Mouse (Mus musculus) spleen, embryonic (tissue): Measurements from ENCODE around the gene Pax3.

ENCODE experiments used
- CTCF ChIA-PET: fragments of 350-600 bp; sonication (Branson Sonifier 250); formaldehyde crosslinking; loops from one replicate; lab custom pipeline; 2022; lab: Charles Lee

Pax3 gene

DNA sequence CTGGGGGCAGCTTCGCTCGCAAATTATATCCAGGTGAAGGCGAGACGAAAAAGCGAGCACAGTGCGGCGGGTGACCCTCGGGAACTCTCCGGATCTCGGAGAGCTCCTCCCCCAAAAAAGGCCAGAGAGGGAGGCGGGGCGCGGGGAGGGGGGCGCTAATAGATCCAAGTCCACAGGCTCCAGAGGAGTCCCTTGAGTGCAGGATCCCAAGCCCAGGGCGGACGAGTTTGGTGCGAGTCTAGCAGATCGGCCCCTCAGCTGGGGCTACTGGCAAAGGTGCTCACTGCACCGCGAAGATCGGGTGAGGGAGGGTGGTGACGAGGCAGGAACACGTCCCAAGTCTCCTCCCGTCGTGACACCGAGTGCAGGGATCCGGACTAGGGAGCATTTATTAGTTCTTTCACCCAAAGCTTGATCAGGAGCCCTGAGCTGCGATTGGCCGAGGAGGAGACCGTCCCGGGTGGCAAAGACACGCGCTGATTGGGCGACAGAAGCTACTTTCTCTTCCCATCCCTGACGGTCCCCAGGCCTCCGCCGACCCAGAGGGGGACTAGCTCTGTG lies at the start of gene Pax3:
Gene Pax3, minus strand, starts transcription at position 384 of the 561 bp plus-strand sequence.
- CTCF ChIA-PET: no interaction called here

- CTCF ChIA-PET: no interaction called here
Measured at GRCm38 (mm10) chr1:78234306-78234705, 37.4 kb upstream of the Pax3 start.

GRCm38 (mm10) chr1:78231901-78232546 lies 35.1 kb upstream of the Pax3 start:
- CTCF ChIA-PET: no interaction called here

- CTCF ChIA-PET: no interaction called here
Measured at GRCm38 (mm10) chr1:78229801-78230200, 32.9 kb upstream of the Pax3 start.

DNA sequence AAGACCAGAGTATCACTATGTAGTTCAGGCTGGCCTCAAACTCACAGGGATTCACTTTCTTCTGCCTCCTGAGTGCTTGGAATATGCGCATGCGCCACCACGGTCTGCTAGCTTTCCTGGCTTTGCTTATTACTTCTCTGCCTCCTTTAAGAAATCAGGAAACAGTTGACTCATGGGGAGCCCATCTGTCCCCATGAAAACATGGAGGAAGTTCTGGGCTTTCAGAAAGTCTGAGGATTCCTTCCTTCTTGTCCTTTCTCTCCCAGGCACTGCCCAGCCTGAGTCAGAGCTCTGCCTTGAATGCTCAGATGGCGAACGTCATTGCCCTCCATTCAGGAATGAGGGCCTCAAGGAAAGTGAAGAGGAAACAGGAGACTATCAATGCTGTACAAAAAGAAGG lies 31.8 kb upstream of the Pax3 start:
- CTCF ChIA-PET: no interaction called here

DNA sequence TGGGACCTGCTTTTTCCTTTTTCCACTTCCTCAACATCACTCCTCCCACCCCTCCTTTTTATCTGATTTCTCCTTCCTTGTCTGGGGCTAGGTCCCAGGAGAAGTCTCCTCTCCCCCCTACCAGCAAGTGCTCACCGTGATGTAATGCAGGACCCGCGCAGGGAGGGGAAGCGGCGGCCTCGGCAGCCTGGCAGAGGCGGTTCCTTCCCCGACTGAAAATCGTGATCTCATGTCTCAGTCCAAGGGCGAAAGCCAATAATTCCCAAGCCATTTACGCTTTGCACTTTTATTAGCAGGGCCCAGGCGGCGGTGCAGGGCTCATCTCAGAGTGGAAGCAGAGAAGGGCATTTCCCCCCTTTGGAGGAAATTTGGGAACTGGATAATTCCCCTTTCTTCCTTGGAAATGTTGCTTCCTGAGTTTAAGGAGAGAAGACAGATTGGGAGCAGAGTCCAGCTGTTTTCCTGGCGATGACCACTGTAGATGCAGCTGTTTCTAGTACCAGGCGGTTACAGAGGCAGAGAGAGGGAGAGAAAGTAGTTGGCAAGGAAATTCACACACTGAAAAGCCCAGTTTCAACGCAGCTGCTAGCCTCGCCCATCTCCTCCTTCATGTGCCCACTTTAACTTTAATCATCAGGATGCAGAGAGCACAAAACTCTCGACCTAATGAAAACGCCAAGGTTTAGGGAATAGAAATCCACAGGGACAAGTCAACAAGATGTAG lies 21.3 kb upstream of the Pax3 start:
- CTCF ChIA-PET: interaction anchor here (0.6 kb wide), 1 partner anchor 15 kb away, joined by 4 read pairs; no protein-coding TSS in a partner anchor

DNA sequence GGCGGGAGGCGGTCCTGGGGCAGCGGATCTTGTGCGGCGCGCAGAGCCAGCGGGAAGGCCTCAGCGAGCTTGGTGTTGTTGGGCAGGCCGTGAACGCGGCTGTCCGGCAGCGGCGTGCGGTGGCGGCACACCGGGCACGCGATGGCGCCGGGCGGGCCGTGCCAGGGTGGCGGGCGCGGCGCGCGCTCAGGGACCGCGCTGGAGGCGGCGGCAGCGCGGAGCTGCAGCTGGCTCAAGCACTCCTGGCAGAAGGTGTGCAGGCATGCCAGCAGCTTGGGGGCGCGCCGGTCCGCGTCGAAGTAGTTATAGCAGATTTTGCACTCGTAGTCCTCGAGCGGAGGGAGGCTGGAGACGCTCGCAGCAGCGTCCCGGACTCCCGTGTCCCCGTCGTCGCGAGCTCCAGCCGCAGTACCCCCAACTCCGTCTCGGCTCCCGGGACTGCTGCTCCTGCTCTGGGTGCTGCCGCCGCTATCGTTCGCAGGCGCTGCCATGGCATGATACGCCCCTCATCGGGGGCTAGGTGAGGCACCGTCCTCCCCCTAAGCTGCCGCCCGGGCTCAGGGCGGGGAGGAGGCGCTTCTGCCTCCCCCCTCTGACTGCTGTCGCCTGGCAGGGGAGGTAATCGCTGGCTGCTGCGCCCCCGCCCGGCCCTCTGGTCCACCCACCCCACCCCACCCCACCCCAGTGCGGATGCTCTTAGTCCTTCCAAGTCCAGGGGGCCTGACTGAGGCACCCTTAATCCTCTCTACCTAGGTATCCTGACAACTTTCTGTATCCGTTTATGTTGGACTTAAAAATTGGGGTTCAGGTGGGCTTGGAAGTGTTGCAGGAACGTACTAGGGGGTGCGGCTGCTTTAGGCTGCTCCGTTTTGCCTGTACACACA lies 20.5 kb upstream of the Pax3 start:
- CTCF ChIA-PET: no interaction called here

DNA sequence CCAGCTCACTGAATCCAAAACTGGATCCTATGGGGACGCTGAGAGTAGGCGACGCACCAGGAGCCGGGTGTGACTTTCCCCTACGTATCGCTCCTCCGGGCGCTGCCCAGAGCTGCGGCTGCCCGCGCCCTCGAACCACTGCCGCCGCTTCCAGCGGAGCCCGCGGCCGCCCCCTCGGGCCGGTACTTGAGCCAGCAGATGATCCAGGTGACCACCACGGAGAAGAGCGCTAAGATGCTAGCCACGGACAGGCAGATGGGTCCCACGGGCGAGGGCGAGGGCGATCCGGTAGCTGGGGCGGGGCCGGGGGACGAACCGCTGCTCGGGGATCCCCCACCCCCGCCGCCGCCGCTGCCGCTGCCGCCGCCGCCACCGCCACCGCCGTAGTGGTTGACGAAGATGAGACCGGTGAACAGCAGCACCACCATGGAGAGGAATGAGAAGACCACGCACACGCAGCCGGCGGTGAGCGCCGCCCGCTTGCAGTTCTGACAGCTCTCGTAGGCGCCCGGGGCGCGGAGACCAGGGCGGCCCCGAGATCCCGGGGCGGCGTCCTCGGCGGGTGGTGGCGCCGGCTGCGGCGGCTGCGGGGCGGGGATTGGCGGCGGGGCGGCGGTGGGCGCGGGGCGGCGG lies 19.7 kb upstream of the Pax3 start:
- CTCF ChIA-PET: no interaction called here

GRCm38 (mm10) chr1:78215749-78216508 lies 19.0 kb upstream of the Pax3 start:
- CTCF ChIA-PET: no interaction called here

- CTCF ChIA-PET: no interaction called here
Measured at GRCm38 (mm10) chr1:78211041-78211440, 14.1 kb upstream of the Pax3 start.

DNA sequence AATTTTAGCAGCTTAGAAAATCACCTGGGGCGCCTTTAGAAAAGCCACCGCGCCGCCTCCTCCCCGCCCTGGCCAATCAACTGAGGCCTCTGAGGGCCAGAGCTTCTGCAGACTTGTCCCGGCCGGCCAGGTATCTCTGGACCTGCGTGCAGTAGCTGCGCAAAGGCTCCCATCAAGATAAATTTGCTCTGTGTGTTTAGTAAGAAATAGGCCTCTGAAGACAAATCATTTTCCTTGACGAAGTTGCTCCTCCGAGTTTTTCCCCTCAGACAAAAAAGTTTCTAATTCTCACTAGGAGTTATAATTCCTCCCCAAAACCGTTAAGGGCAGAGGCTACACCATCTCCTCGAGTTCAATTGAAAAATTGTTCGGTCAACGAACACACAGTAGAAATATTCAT lies 13.6 kb upstream of the Pax3 start:
- CTCF ChIA-PET: no interaction called here

DNA sequence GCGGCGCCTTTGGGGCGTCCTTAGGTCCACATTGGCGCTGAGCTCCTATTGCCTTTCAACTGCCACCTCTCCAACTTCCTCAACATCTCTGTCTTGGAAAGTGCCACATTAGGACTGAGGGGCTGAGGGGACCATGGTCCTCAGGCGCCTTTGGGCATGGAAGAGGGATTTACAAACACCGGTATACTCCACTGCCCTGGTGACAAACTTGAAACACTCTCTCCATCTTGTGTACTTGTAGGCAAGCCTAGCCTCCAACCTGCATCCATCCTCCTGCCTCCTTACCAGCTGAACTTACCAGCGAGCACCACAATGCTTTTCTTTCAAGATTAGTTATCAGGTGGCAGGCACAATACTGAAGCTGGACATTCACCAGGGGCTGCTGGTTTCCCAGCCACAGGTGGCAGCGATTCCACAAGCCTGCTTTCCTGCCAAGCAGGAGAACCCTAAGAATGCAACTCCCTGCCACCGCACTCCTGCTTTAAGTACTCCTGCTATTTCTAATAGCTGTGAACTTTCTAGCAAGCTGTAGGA lies 11.4 kb upstream of the Pax3 start:
- CTCF ChIA-PET: no interaction called here

DNA sequence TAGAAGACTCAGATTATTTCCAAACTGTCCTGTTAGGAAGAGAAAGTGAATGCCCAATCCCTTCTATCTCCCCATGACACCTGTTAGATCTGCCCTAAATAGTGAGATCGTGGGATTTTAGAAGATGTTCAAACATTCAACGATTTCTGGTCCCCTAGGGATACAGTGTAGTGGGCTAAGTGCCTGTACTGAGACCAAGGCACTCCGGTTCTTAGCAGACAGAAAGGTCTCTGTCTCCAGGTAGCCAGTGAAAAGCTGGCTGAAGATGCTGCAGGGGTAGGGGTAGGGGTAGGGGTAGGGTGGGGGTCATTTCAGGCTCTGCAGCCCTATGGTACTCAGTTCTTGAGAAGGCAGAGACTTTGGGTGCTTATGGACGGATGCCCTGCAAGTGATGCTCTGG lies 7.4 kb upstream of the Pax3 start:
- CTCF ChIA-PET: no interaction called here

DNA sequence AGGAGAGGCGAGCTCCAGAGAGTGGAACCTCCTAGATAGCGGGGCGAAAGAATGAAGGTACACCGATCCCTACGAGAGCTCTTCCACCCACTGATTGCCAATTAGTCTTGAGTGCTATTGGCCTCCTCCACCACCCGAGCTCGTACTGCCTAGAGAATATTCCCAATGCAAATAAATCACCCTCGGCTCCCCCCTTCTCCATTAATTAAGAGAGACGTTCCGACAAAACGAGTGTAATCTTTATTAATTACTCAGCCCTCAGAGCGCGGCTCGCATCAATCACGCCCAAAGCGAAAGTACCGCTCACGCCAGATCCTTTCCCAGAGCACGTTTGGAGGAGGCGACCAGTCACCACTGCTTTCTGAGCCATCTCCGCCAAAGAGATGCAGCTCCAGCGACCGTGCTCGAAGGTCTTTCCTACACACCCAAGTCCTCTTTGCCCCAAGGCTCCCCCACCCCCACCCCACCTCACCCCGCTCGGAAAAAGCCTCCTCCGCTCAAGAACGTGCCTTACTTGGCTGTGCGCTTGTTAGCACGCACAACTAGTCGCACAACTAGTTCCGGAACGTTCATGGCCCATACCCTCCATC lies 6.8 kb upstream of the Pax3 start:
- CTCF ChIA-PET: interaction anchor here (0.5 kb wide), 1 partner anchor 15 kb away, joined by 4 read pairs; no protein-coding TSS in a partner anchor

DNA sequence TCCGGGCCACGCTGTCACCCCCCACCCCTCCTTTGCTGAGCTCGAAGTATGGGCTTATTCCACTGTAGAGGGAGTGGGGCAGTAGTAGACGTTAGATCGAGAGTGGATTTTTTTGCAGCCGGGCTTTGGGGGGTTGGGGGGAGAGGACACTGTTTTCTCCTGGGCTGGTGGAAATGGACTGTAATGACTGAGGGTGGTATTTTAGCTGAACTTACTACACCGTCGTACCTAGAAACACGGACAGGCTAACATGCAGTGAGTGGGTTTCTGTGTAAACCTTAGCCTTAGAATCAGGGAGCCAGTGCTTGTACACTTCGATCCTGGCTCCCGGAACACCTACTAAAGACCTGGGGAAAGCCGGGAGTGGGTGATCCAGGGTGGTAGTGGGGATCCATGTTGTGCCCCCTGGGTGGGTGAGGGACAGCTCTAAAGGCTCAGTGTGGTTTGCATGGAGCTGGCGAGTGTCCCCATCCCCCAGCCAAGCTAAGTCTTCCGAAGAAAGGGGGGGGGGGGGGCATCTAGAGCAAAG lies 6.2 kb upstream of the Pax3 start:
- CTCF ChIA-PET: interaction anchor here (0.5 kb wide), 1 partner anchor 16 kb away, joined by 4 read pairs; no protein-coding TSS in a partner anchor

DNA sequence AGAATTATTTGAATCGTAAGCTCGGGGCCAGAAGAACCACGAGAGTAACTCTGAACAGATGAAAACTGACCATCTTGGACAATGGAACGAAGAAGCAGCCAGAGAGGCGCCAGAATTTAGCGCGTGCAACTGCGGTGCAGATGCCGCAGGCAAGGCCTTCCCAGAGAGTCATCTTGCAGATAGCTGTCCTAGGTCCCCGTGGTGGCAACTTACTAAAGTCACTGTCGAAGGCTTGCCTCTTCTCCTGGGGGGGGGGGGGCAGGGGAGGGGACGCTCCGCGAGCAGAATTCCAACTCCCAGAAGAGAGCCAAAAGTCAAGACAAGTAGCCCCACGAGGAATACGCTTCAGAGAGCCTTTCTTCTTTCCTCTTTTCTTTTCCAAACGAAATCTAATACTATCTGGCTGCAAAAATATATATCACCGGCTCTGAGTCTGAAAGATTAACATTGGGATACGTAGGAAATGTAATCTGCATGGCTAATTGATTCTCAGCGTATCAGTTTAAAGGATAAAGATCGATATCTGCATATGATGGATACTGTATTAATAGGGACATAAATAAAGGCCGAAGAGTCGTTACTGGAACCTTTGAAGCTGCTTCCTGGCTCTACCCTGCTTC lies 5.6 kb upstream of the Pax3 start:
- CTCF ChIA-PET: no interaction called here

- CTCF ChIA-PET: no interaction called here
Measured at GRCm38 (mm10) chr1:78201251-78202010, 4.5 kb upstream of the Pax3 start.

DNA sequence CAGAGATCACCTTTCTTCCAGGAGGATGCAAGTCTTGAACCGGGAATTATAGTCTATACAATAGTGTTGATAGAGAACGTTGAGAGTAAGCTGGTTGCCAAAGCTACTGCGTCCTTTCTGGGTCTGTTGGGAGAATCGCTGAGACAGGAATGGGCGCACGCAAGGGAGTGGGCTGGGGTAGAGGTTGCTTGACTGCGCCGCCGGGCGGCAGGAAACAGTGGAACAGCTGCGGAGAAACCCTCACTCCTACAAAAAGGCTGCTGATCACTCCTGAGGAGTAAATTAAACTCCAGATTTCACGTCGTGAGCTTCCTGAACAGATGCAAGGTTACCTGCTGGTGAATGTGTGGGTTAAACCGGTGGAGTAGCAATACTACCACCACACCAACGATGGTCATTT lies 3.3 kb upstream of the Pax3 start:
- CTCF ChIA-PET: no interaction called here

GRCm38 (mm10) chr1:78199221-78199620 lies 2.3 kb upstream of the Pax3 start:
- CTCF ChIA-PET: no interaction called here
